Mouse (Mus musculus) MEL (cell line): ENCODE measurements around the gene Gm20696. TPM values are rescaled to one million over a fixed set of nuclear protein-coding genes. Genes with fewer than 3 reads are reported as not detected.

ENCODE experiments used
- DNase-seq: peaks from one replicate; pipeline ENCODE4 v3.0.0; 2011; ENCODE audit warnings: low read depth, low spot score
- H3K27ac ChIP-seq: 2 replicates; pipeline ENCODE4 v1.5.1; 2012; ENCODE audit warnings: low read depth, mild to moderate bottlenecking, control low read depth, low read length, moderate library complexity; ENCODE audit not compliant: control insufficient read depth
- H3K27me3 ChIP-seq, 2 experiments: fragments of 150-350 bp in 1 of 2; sonication (generic) in 1 of 2; 2 replicates each; pipeline ENCODE4 v1.6.1; 2012; ENCODE audit warnings: low read length in 2 of 2, mild to moderate bottlenecking in 2 of 2, improper control_type of control experiment in 1 of 2, moderate library complexity in 1 of 2; ENCODE audit not compliant: insufficient read depth in 2 of 2, control insufficient read depth in 1 of 2
- H3K36me3 ChIP-seq, 2 experiments: 2 replicates each; pipeline ENCODE4 v1.6.1; 2012 to 2014; ENCODE audit warnings: low read length in 2 of 2, improper control_type of control experiment in 1 of 2, inconsistent platforms in 1 of 2, mild to moderate bottlenecking in 1 of 2; ENCODE audit not compliant: insufficient read depth in 2 of 2, control insufficient read depth in 1 of 2
- H3K4me1 ChIP-seq, 2 experiments: fragments of 150-350 bp in 1 of 2; sonication (generic) in 1 of 2; 2 replicates each; pipeline ENCODE4 v1.6.1; 2012; ENCODE audit warnings: low read length in 2 of 2, improper control_type of control experiment in 1 of 2, mild to moderate bottlenecking in 1 of 2; ENCODE audit not compliant: insufficient read depth in 2 of 2, control insufficient read depth in 1 of 2
- H3K4me3 ChIP-seq, 2 experiments: fragments of 150-350 bp in 1 of 2; sonication (generic) in 1 of 2; 2 replicates each; pipeline ENCODE4 v1.5.1; 2012; ENCODE audit warnings: low read depth in 2 of 2, low read length in 2 of 2, mild to moderate bottlenecking in 2 of 2, moderate library complexity in 2 of 2, control low read depth in 1 of 2, improper control_type of control experiment in 1 of 2; ENCODE audit not compliant: control insufficient read depth in 1 of 2, insufficient read depth in 1 of 2
- H3K79me2 ChIP-seq: 2 replicates; pipeline ENCODE4 v1.6.1; 2012; ENCODE audit warnings: mild to moderate bottlenecking, low read length, moderate library complexity; ENCODE audit not compliant: control insufficient read depth, poor library complexity, insufficient read depth
- H3K9ac ChIP-seq: 2 replicates; pipeline ENCODE4 v1.6.1; 2012; ENCODE audit warnings: low read depth, mild to moderate bottlenecking, control low read depth, low read length, moderate library complexity; ENCODE audit not compliant: control insufficient read depth, poor library complexity, severe bottlenecking
- H3K9me3 ChIP-seq: fragments of 150-350 bp; sonication (generic); replicated peaks from 2 replicates; pipeline ENCODE4 v1.6.1; 2012; ENCODE audit warnings: mild to moderate bottlenecking, low read length, improper control_type of control experiment, moderate library complexity; ENCODE audit not compliant: insufficient read depth
- BHLHE40 ChIP-seq: IDR thresholded peaks from 2 replicates; pipeline ENCODE4 v1.6.1; 2012; ENCODE audit warnings: low read depth, mild to moderate bottlenecking, inconsistent platforms, low read length, improper control_type of control experiment, borderline replicate concordance
- CHD1 ChIP-seq: IDR thresholded peaks from 2 replicates; pipeline ENCODE4 v1.6.1; 2012; ENCODE audit warnings: low read depth, mild to moderate bottlenecking, inconsistent platforms, low read length, improper control_type of control experiment
- ELF1 ChIP-seq: IDR thresholded peaks from 2 replicates; pipeline ENCODE4 v1.6.1; 2014; ENCODE audit warnings: low read depth, mild to moderate bottlenecking, inconsistent platforms, low read length, improper control_type of control experiment, moderate library complexity
- EP300 ChIP-seq, 2 experiments: IDR thresholded peaks; 2 replicates each; pipeline ENCODE4 v1.6.1; 2011; ENCODE audit warnings: improper control_type of control experiment in 2 of 2, low read length in 2 of 2, low read depth in 1 of 2, mild to moderate bottlenecking in 1 of 2
- ETS1 ChIP-seq: IDR thresholded peaks from 2 replicates; pipeline ENCODE4 v1.6.1; 2012; ENCODE audit warnings: low read depth, mild to moderate bottlenecking, inconsistent platforms, low read length, improper control_type of control experiment, moderate library complexity
- GABPA ChIP-seq: IDR thresholded peaks from 2 replicates; pipeline ENCODE4 v1.6.1; 2012; ENCODE audit warnings: low read depth, mild to moderate bottlenecking, inconsistent platforms, low read length, improper control_type of control experiment, moderate library complexity
- JUND ChIP-seq: IDR thresholded peaks from 2 replicates; pipeline ENCODE4 v1.6.1; 2011; ENCODE audit warnings: low read depth, mild to moderate bottlenecking, improper control_type of control experiment, low read length
- KAT2A ChIP-seq: conservative IDR thresholded peaks from 2 replicates; pipeline ENCODE4 v1.6.1; 2012; ENCODE audit warnings: low read depth, low read length, improper control_type of control experiment, inconsistent platforms
- MAFK ChIP-seq: IDR thresholded peaks from 2 replicates; pipeline ENCODE4 v1.6.1; 2011; ENCODE audit warnings: low read depth, mild to moderate bottlenecking, low read length, improper control_type of control experiment, borderline replicate concordance
- MEF2A ChIP-seq: IDR thresholded peaks from 2 replicates; pipeline ENCODE4 v1.6.1; 2014; ENCODE audit warnings: low read depth, mild to moderate bottlenecking, inconsistent platforms, low read length, improper control_type of control experiment; ENCODE audit not compliant: poor library complexity, insufficient replicate concordance, severe bottlenecking; ENCODE audit errors: extremely low read depth
- MYB ChIP-seq: IDR thresholded peaks from 2 replicates; pipeline ENCODE4 v1.6.1; 2011; ENCODE audit warnings: mild to moderate bottlenecking, low read depth, low read length, improper control_type of control experiment
- NELFE ChIP-seq: IDR thresholded peaks from 2 replicates; pipeline ENCODE4 v1.6.1; 2011; ENCODE audit warnings: low read depth, low read length, improper control_type of control experiment
- POLR2A ChIP-seq, 2 experiments: IDR thresholded peaks; 2 replicates each; pipeline ENCODE4 v1.6.1; 2011 to 2012; ENCODE audit warnings: low read length in 2 of 2, mild to moderate bottlenecking in 2 of 2, control low read depth in 1 of 2, improper control_type of control experiment in 1 of 2, low read depth in 1 of 2, moderate library complexity in 1 of 2; ENCODE audit not compliant: control insufficient read depth in 1 of 2, insufficient read depth in 1 of 2, poor library complexity in 1 of 2
- POLR2AphosphoS2 ChIP-seq: IDR thresholded peaks from 2 replicates; pipeline ENCODE4 v1.6.1; 2011; ENCODE audit warnings: low read length, improper control_type of control experiment
- POLR2AphosphoS5 ChIP-seq: IDR thresholded peaks from 2 replicates; pipeline ENCODE4 v1.6.1; 2012; ENCODE audit warnings: low read depth, borderline replicate concordance, mild to moderate bottlenecking, inconsistent platforms, low read length, moderate library complexity, mixed read lengths
- SMC3 ChIP-seq: IDR thresholded peaks from 2 replicates; pipeline ENCODE4 v1.6.1; 2011; ENCODE audit warnings: low read depth, low read length, improper control_type of control experiment
- TAL1 ChIP-seq: IDR thresholded peaks from 2 replicates; pipeline ENCODE4 v1.6.1; 2012; ENCODE audit warnings: mild to moderate bottlenecking, inconsistent platforms, low read length, moderate library complexity, mixed read lengths
- TBP ChIP-seq: IDR thresholded peaks from 2 replicates; pipeline ENCODE4 v1.8.0; 2011; ENCODE audit warnings: low read depth, low read length, improper control_type of control experiment
- TCF12 ChIP-seq: IDR thresholded peaks from 2 replicates; pipeline ENCODE4 v1.6.1; 2014; ENCODE audit warnings: low read depth, mild to moderate bottlenecking, inconsistent platforms, low read length, improper control_type of control experiment, moderate library complexity
- UBTF ChIP-seq: IDR thresholded peaks from 2 replicates; pipeline ENCODE4 v1.6.1; 2012; ENCODE audit warnings: low read depth, mild to moderate bottlenecking, inconsistent platforms, low read length, improper control_type of control experiment, moderate library complexity, borderline replicate concordance; ENCODE audit not compliant: insufficient read depth
- USF2 ChIP-seq, 2 experiments: IDR thresholded peaks; 2 replicates each; pipeline ENCODE4 v1.6.1; 2011 to 2012; ENCODE audit warnings: improper control_type of control experiment in 2 of 2, low read length in 2 of 2, borderline replicate concordance in 1 of 2, inconsistent platforms in 1 of 2, low read depth in 1 of 2, mild to moderate bottlenecking in 1 of 2; ENCODE audit not compliant: insufficient read depth in 1 of 2
- polyA plus RNA-seq, 2 experiments: library from polyadenylated mRNA; stranded (reverse) in 1 of 2; unstranded in 1 of 2; fragments of >175 nt in 1 of 2; fragments of >200 nt in 1 of 2; gene quantifications; 2 replicates each; pipeline versions ENCODE4 v1.2.1 to v1.2.4; 2012; ENCODE audit warnings: low replicate concordance in 2 of 2, low read depth in 1 of 2; ENCODE audit not compliant: insufficient read length in 2 of 2, insufficient read depth in 1 of 2, missing spikeins in 1 of 2
- total RNA-seq: library from RNA; depleted of rRNA; stranded (reverse); fragments of 300-350 nt; gene quantifications from 2 replicates; pipeline ENCODE4 v1.2.3, GENCODE M21; 2012

Gene Gm20696
- total and polyA plus RNA-seq, 3 experiments: 0.07 to 0.39 TPM; not detected in 1

DNA sequence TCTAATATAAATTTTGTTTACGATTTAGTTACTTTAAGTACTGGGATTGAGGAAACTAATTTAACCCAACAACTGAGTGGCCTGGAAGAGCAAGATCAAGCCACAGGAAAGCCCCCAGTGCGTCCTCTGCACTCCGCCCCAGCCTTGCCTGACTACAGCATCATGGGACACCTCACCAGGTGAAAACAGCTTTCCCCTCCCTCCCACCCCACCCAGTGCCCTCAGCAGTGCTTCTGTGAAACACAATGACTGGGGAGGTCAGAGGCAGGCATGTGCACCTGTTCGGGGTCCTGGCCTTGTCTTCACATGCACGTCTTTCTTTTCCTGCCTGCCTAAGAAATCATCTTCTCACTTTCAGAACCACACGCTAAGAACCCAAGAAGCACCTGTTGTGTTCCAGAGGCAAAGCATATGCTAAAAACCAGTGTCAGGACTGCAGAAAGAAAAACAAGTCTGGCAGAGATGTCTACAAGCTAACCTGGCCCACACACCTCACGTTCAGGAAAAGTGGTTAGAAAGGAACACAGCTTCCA, 150.9 kb downstream of the Gm20696 start:
- Histone ChIP-seq H3K27me3 (no peaks in the 10 kb centered on the region), H3K4me3 (no peak overlapping the region), H3K4me1 (no peaks in the 10 kb centered on the region), H3K27ac (no peak overlapping the region), H3K9ac (no peak overlapping the region), H3K36me3 (no peaks in the 10 kb centered on the region; a peak in 1 of 4 replicates), H3K79me2 (no peaks in the 10 kb centered on the region), H3K9me3 (no peaks in the 10 kb centered on the region)
- no peak for TF ChIP-seq BHLHE40
- no peak for TF ChIP-seq POLR2A (IDR thresholded peaks at IDR 0.05; ENCODE audit: control insufficient read depth in 1 of 2, insufficient read depth in 1 of 2, low read depth in 1 of 2, low read length in 2 of 2, poor library complexity in 1 of 2)
- no peak for TF ChIP-seq MEF2A
- TF ChIP-seq SMC3: no peak
- no peak for TF ChIP-seq GABPA
- no peak for TF ChIP-seq TCF12
- no peak for TF ChIP-seq ETS1
- no peak for TF ChIP-seq ELF1
- TF ChIP-seq POLR2AphosphoS2: no peak
- no peak for DNase-seq

DNA sequence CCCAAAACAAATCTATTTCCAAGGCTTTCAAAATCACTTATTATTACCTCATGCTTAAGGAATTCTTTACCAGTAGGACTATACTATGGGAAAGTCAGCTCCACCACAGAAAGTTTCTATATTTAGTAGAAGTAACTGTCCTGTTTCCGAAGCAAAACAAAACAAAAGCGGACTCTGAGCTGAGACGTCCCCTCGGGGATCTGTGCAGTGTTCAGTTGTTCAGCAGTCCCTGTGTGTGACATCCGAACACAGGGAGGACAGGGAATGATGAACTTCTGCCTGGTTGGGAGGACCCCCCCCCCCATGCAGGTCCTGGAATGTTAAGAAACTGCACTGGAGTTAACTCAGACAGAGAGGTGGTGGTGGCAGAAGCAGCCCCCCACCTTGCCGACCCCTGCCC, 154.7 kb downstream of the Gm20696 start:
- H3K36me3 ChIP-seq: no peaks in the 10 kb centered on the region; a peak in 1 of 4 replicates
- TF ChIP-seq UBTF (no peak), NELFE (no peak), KAT2A (no peak), JUND (no peak), MAFK (no peak), EP300 (IDR thresholded peaks at IDR 0.05; ENCODE audit: low read depth in 1 of 2, low read length in 2 of 2) (no peak), TBP (no peak), CHD1 (no peak), USF2 (IDR thresholded peaks at IDR 0.05; ENCODE audit: borderline replicate concordance in 1 of 2, insufficient read depth in 1 of 2, low read depth in 1 of 2, low read length in 2 of 2) (no peak), MYB (no peak), POLR2AphosphoS5 (no peak), POLR2A (IDR thresholded peaks at IDR 0.05; ENCODE audit: control insufficient read depth in 1 of 2, insufficient read depth in 1 of 2, low read depth in 1 of 2, low read length in 2 of 2, poor library complexity in 1 of 2) (no peak), TAL1 (no peak)
- no peak for DNase-seq
- no peaks in the 10 kb centered on the region for H3K79me2 ChIP-seq
- no peaks in the 10 kb centered on the region for H3K9me3 ChIP-seq
- no peaks in the 10 kb centered on the region for H3K27me3 ChIP-seq
- H3K4me1 ChIP-seq: no peaks in the 10 kb centered on the region
- H3K27ac ChIP-seq: no peak overlapping the region
- H3K9ac ChIP-seq: no peak overlapping the region
- H3K4me3 ChIP-seq: no peak overlapping the region
